Mouse (Mus musculus): ENCODE data around the gene Pth2.

GRCm38 (mm10) chr7:45165701-45166100 lies 15.1 kb upstream of the Pth2 start:
- TF ChIP-seq CTCF (IDR thresholded peaks at IDR 0.05; ENCODE audit: low read depth, low read length) (no peak), POLR2A (IDR thresholded peaks at IDR 0.05; ENCODE audit: borderline replicate concordance, low read depth, low read length) (no peak)

Measured in bone marrow macrophage, adult 2 months (primary cell).